Mouse (Mus musculus) large intestine, adult 2 months (tissue): ENCODE data around the gene 4930438A08Rik. TPM values are rescaled to one million over a fixed set of nuclear protein-coding genes. Genes with fewer than 3 reads are reported as not detected.
"Not testable (repeated sequence)": the region's sequence is repeated elsewhere in the genome, so short reads cannot be mapped to it uniquely, and the experiment has no call there.

Source experiments
- DNase-seq: peaks from one replicate; pipeline ENCODE4 v3.0.0-alpha.2; 2012; ENCODE audit warnings: low read depth, low spot score
- WGBS: fragments of 180-500 bp; shearing (Covaris S2); methylation state at CpG from one replicate; pipeline ENCODE4 v1.1.7; 2018; 5-methylcytosine and 5-hydroxymethylcytosine counted together
- polyA plus RNA-seq: library from polyadenylated mRNA; depleted of rRNA; stranded (reverse); fragments of >200 nt; gene quantifications from 2 replicates; pipeline ENCODE4 v1.2.3, GENCODE M21; 2012

The 4930438A08Rik gene
- polyA plus RNA-seq, 1 experiment: 0.09 TPM

DNA sequence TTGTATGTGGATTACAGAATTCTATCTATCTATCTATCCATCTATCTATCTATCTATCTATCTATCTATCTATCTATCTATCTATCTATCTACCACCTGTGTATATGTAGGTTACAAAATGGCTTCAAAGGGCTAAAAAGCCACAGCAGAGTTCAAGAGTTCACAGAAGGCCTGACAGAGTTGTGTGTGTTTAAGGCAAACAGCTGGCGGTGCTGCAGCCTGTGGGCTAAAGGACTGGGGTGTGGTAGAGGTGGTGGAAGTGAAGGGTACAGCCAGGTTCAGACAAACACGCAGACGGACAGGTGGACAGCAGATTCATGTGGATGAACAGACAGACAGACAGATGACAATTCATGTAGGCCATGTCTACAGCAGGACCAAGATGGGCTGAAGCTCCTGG, 6.3 kb upstream of the 4930438A08Rik start:
- no peak for DNase-seq
- WGBS: 30% methylated on average over 3 of the region's 3 CpGs

DNA sequence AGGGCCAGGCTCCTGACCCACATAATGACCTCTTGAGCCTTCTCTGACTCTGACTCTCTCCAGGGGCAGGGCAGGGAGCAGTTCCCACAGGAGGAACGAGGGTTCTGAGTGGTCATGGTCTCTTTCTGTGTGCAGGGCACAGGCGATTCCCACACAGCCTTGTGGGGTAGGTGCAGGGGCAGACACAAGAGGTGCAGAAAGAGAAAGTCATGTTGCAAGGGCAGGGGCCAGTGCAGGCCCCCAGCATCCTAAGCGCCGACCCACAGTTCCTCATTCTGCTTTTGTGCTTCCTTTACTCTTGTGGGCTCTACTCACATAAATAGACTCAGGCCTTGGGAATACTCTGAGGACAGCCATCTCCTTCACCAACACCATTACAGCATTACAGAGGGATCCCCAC, 1.2 kb downstream of the 4930438A08Rik start:
- no peak for DNase-seq
- WGBS: 75% methylated on average over 4 of the region's 4 CpGs

DNA sequence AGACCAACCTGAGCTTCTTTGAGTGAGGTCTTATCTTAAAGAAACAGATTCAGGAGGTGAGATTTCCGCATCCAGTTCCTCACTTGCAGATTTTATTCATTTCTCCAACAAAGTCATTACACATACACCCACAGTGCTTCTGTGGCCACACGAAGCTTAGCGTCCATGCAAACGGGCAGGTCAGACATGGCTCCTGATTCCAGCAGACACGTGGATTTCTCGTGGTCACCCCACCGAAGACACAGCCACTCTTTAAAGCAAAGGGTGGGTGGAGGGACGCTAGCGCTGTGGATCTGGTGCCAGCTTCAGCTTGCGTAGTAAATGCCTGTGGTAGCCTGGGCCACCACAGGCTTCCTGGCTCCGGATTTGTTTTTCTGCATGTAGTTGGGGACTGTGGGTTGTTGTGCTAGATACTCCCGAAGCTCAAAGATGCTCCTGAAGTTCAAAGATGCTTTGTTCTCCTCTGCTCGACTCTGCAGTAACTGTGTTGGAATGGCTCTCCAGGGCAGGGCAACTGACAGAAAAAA, 7.4 kb downstream of the 4930438A08Rik start:
- WGBS: 79% methylated on average over 13 of the region's 13 CpGs
- DNase-seq: no peak

DNA sequence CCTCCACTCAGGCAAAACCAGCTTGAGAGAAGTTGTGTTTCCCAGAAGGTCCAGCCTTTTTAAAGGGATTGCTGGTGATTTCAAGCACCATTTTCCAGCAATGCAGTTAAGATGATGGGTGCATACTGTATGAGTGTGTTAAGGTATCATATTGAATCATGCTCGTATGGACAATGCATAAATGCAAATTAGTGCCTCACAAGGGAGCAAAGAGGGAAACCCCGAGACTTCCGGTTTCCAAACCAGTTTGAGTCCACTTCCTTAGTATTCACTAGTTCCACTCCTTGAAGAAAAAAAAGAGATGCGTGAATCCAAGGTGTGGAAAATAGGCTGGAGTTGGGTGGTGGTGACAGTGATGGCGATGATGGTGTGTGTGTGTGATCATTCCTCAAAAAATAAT, 7.9 kb downstream of the 4930438A08Rik start:
- no peak for DNase-seq
- WGBS: 75% methylated on average over 5 of the region's 5 CpGs

DNA sequence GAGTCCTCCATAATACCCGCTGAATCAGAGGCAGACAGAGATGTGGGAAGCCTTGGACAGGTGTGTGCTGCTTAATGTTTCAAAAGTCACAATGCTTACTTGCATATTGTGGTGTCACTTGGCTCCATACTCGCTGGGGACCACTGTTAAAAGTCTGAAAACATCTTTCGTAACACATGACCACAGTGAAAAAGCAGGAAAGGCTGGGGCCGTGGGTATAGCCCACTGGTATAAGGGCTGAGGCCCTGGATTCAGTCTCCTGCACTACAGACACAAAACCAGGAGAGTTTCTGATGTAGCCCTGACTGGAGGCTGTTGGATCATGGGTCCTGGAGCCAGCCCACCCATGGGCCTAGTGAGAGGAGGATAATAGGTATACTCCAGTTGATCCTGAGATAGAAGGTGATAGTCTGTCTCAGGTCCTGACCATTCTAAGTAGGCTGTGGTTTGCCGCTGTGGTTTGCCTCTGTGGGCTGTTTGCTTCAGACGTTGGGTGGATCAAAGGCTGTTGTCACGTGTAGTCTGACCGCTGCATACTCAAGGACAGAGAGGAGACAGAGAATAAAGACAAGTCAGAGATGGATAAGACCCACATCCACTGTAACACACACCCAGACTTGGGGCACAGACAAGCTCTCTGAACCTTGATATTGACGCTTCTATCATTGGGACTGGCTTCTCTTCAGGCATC, 15.5 kb downstream of the 4930438A08Rik start:
- DNase-seq: no peak
- WGBS: 65% methylated on average over 9 of the region's 9 CpGs

DNA sequence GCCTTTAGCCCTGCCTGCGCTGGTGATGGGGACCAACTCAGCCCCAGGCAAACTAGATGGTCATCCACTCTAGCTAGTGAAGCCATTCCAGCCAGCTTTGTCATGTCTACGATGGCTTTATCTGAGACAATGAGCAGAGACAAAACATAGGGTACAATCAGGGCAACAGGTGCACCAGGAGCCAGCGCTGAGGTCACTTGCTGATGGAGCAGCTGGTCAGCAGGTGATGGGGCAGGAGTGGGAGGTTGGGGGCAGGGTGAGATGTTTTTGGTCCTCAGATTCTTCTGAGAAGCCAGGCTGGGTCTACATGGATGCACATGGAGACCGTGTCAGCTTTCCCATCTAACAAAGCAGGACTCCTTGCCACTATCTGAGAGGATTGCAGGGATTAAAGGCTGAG, 16.2 kb downstream of the 4930438A08Rik start:
- DNase-seq: no peak
- 79% methylated on average over 4 of the region's 4 CpGs for WGBS

DNA sequence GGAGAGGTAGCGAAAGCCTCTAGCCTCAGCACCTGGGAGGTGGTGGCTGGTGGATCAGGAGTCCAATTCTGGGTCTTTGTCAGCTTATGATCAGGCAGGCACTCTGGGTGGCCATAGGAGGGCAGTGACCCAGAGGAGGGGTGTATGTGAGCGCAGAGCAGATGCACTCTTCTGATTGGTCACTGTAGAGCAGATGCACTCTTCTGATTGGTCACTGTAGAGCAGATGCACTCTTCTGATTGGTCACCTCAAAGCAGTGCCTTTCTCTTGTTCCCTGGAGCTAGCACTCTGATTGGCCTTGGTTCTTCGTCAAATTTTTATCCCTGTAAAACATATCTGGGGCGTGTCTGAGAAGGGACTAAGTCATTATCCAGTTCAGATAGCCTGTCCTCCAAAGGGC, 18.2 kb downstream of the 4930438A08Rik start:
- WGBS: 66% methylated on average over 4 of the region's 4 CpGs
- DNase-seq: no peak

DNA sequence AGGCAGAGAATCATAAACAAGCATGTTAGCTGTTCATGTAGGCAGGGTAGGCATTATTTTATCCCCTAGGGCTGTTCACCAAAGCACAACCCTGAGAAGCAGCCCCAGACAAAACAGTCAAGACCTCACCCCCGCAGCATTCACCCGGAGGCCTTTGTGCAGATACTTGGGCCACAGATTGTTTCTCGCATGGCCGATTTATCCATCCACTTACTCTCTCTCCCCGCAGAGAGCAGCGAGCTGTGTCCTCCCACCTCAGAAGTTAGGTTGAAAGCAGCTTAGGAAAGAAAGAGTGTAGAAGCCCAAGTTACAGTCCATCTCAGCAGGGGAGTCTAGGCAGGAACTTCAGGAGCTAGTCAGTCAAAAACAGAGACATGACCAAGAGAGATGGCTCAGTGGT, 22.8 kb downstream of the 4930438A08Rik start:
- DNase-seq: no peak
- 85% methylated on average over 6 of the region's 6 CpGs for WGBS

DNA sequence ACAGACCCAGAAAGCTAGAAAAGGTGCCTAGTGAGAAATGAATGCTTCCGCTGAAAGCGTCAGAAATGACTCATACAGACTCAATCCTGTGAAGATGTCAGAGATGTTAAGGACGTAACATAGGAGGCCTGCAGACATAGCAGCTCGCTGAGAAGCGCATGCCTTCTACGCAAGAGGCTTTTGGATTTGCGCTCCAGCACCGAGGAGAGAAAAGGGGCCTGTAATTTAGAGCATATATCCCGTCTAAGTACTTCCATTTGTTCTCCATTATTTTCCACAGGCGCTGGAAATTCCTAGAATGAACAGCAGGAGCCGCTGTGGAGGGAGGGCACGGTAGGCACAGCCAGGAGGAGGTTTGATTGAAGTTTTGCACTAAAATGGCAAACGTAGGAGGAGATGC, 26.5 kb downstream of the 4930438A08Rik start:
- no peak for DNase-seq
- 17% methylated on average over 13 of the region's 13 CpGs for WGBS

DNA sequence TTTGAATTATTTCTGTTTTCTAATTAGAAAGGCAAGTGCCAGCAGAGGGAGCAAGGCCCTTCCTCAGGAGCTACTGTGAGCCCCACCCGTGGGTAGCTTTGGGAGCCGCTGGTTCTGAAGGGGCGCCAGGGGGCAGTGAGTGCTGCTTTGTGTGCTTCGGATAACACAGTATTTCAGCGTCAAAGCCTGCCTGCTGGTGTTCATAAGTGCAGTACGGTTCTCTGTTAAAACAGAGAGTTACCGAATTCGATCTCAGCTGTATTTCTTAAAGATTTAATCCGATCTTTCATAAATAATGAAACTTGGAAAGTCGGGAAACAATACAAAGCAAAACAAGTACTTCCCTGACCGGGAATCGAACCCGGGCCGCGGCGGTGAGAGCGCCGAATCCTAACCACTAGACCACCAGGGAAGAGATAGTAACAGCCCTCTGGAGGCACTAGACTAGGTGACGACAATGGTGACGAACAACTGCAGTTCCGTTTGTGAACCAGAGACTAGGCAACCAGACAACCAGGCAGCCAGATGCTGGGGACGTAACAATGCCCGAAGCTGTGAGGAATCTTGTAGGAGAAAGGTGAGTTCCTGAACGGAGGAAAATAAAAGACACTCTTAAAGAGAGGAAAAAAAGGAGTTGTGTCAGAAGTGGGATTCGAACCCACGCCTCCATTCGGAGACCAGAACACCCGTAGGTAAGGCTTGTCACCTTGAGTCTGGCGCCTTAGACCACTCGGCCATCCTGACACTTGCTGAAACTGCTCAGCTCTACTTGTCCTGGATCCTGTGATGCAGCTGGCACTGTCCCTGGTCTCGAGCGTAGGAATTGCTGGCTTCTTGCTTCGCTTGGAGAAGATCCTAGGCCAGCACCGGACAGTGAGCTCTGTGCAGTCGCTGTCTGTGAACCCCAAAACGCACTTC, 27.5 kb downstream of the 4930438A08Rik start:
- peak; percentile 96 for DNase-seq
- under 1% methylated on average over 36 of the region's 36 CpGs for WGBS

DNA sequence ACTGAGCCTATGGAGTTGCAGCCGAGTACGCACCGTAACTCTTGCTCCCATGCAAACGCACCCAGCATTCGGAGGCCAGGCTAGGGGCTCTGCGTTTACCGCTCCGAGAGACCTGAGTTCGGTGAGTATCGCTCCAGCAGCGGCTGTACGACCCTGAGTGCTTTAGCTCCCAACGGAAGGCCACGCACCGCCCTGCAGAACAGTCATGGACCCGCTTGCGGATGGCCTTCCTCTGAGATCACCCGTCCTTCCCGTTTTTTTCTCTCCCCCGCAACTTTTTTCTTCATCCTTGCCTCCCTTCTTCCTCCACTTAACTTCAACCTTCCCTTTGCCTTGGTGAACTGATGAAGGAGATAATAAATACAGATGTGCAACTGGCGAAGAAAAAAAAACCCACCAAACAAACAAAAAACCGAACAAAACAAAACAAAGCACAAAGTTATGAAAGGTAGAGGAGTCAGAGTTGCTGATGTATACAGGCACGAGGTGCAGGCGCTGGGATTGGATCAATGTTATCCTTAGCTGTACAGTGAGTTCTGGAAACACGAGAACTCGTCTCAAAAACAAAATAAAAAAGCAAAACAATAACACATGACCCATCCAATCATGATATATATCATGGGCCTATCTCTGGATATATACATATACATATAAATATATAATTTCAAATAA, 28.3 kb downstream of the 4930438A08Rik start:
- WGBS: under 1% methylated on average over 26 of the region's 26 CpGs
- DNase-seq: no peak

DNA sequence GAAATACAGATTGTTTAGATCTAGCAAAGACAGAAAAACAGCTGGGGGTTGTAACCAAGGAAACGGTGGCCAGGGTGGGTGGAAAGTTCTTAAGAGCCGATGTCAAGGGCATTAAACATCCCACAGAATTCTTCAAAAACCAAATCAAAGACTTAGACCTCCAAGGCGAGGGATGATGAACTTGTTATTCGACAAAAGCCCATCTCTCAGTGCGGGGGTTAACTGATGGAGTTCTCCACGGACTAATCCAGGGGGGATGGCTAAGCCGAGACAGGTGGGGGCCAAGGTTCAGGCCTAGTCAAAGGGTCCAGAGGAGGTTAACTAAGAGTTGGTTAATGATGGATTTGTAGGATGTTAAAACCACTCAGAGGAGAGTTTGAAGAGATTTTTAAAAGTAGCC, 29.0 kb downstream of the 4930438A08Rik start:
- WGBS: 36% methylated on average over 7 of the region's 7 CpGs
- DNase-seq: no peak

DNA sequence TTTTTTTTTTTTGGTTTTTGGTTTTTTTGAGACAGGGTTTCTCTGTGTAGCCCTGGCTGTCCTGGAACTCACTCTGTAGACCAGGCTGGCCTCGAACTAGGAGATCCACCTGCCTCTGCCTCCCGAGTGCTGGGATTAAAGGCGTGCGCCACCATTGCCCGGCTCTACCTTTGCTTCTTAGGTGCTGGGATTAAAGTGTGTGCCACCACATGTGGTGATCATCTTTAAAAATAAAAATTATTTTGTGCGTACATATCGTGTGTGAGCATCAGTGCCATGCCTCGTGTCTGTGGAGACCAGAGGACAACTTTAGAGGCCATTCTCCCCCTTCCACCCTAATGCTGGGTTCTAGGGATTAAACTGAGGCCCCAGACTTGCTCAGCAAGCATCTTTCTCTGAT, 30.7 kb downstream of the 4930438A08Rik start:
- 94% methylated on average over 8 of the region's 8 CpGs for WGBS
- DNase-seq: not testable (repeated sequence)

DNA sequence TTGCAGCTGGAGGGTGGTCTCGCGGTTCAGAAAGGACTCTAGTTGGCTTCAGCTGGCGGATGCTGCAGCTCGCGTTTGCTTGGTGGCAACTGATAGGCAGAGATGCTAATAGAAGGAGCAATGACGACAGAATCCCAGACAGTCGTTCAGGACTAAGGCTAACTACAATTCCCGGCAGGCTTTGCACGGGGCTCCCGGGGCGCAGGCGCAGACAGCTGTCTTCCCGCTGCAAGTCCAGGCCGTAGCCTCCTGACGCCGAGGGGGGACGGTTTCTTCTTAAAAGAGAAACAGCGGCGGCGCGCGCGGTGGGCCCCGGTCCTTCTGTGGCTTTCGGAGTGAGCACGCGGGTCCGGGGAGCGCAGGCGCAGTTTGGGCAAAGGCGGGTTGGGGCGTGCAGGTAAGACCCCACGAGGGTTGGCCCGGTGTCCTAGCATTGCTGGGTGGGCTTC, 32.3 kb downstream of the 4930438A08Rik start, which contains the start of gene Zfp692:
Gene Zfp692, plus strand, starts transcription at position 210 of the 449 bp plus-strand sequence.
- WGBS: under 1% methylated on average over 34 of the region's 34 CpGs
- no peak for DNase-seq

DNA sequence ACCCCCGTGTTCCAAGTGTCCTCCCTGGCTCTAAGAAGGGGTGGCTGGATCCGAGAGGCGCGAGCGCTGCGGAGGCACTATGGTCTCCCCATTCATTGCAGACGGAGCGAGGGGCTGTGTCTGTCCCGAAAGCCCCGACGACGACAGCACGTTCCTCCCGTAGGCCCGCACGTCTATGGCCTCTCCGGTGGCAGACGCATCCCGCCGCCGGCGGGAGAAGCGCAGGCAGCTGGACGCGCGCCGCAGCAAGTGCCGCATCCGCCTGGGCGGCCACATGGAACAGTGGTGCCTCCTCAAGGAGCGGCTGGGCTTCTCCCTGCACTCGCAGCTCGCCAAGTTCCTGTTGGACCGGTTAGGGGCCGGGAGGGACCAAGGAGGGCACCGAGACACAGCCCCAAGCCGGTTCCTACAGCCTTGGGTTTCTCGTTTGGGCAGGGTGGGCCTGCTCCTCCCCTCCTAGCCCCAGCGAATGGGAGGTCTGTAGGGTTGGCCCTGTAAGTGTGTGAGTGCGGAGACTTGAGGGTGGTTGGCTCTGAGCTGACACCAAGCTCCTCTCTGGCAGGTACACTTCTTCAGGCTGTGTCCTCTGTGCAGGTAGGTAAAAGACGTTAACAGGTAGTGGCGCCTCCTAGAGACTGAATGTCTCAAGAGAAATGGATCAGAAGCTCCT, 32.9 kb downstream of the 4930438A08Rik start:
- WGBS: 1% methylated on average over 42 of the region's 42 CpGs
- no peak for DNase-seq

DNA sequence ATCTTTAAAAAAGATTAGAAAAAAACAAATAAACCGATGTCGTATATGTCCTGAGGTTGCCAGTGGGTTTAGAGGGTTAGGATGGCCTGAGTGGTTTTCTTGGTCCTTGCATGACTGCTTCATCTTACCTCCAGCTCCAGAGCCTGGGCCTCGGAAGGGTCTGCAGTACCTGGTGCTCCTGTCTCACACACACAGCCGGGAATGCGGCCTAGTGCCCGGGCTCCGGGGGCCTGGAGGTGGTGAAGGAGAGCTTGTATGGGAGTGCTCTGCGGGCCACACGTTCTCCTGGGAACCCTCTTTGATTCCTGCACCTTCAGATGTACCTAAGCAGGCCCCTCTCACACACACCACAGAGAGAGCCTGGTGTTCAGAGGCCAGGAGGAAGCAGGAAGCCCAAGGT, 34.1 kb downstream of the 4930438A08Rik start:
- 94% methylated on average over 9 of the region's 9 CpGs for WGBS
- DNase-seq: no peak

DNA sequence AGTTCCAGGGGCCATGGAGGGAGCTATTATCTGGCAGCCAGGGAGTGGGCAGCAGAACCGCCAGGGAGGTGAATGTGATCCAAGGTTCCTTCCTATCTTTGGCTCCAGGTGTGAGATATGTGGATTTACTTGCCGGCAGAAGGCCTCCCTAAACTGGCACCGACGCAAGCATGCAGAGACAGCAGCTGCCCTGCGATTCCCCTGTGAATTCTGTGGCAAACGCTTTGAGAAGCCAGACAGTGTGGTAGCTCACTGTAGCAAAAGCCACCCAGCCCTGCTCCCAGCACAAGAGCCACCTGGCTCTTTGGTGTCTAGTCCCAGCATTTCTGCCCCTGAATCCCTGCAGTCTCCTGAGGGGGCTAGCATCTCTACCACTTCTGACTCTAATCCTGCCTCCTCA, 39.5 kb downstream of the 4930438A08Rik start:
- whole genome bisulfite sequencing: 81% methylated on average over 6 of the region's 6 CpGs

DNA sequence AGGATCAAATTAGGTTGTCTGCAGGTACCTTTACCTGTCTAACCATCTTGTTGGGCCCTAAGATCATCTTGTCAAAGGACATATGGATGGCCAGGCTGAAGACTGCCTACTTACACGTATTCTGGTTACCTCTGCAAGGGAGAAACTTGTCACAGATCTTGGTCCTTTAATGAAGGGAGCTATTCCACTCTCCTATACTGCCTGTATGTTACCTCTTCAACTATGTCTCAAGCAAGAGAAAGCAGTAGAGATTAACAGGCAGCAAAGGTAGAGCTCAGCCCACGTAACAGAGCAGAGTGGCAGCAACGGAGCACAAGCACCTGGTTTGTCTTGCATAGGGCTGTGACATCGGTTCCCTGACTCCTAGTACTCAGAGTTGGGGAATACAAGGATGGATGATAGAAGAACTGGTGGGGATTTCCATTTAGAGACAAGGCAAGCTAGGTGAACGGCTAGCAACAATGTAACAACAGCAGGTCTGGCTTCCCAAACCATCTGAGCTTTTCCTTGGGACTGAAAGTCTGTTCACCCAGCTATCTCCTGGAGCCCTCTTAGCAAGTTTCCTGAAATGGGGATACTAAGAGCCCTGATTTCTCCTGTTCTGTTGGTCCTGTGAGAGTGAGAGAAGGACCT, 41.1 kb downstream of the 4930438A08Rik start:
- WGBS: 89% methylated on average over 5 of the region's 5 CpGs
- no peak for DNase-seq

More for the DNA sequence above, 39.5 kb downstream of the 4930438A08Rik start:
- no peak for DNase-seq

DNA sequence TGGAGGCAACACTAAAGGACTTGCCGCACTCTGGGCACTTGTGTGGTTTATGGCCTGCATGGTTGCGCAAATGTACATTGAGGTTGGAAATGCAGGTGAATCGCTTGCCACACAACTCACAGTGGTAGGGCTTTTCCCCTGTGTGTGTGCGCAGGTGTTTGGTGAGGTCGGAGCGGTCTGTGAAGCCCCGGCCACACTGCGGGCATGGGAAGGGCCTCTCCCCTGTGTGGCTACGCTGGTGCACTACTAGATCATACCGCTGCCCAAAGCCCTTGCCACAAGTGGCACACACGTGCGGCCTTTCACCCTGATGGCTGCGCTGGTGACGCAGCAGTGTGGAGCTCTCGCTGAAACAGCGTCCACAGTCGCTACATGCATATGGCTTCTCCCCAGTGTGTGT, 41.7 kb downstream of the 4930438A08Rik start:
- no peak for DNase-seq
- 88% methylated on average over 17 of the region's 17 CpGs for whole genome bisulfite sequencing
